Mouse (Mus musculus) erythroid progenitor cell, adult 5-6 weeks (primary cell): ENCODE data around the gene Muc1. TPM values are rescaled to one million over a fixed set of nuclear protein-coding genes. Genes with fewer than 3 reads are reported as not detected.
A peak's percentile ranks its signal among the peaks of the same experiment; 100 is the strongest.

Experiments
- ATAC-seq: replicated peaks from 2 replicates; pipeline ENCODE4 v1.8.0; 2016; ENCODE audit warnings: moderate number of reproducible peaks, mild to moderate bottlenecking, moderate TSS enrichment, inconsistent platforms; ENCODE audit not compliant: poor library complexity, low FRiP score, severe bottlenecking
- total RNA-seq, 2 experiments: library from RNA; stranded (forward) in 1 of 2; stranded (reverse) in 1 of 2; fragments of 150-400 nt in 1 of 2; fragments of 186-747, 209-891 nt in 1 of 2; gene quantifications; 2 replicates each; pipeline versions ENCODE4 v1.2.3 to v1.2.4; 2015 to 2017; ENCODE audit warnings: low replicate concordance in 2 of 2

The Muc1 gene
- total RNA-seq, 2 experiments from 2014 or later = not detected

DNA sequence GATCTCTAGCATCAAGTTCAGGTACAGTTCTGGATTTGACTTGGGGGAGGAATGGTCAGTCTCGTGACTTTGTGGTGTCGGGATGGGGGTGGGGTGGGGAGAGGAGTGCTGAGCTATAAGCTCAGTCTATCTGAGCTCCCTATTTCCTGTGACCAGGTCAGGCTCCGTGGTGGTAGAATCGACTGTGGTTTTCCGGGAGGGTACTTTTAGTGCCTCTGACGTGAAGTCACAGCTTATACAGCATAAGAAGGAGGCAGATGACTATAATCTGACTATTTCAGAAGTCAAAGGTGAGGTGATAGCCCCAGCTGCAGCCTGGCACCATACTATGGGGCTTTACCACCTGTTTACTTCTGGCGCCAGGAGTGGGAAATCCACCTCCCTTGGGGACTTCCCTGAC is 2.5 kb downstream of the Muc1 start:
- no peak for ATAC-seq

GRCm38 (mm10) chr3:89231772-89232275 is 3.0 kb downstream of the Muc1 start:
- ATAC-seq = no peak

DNA sequence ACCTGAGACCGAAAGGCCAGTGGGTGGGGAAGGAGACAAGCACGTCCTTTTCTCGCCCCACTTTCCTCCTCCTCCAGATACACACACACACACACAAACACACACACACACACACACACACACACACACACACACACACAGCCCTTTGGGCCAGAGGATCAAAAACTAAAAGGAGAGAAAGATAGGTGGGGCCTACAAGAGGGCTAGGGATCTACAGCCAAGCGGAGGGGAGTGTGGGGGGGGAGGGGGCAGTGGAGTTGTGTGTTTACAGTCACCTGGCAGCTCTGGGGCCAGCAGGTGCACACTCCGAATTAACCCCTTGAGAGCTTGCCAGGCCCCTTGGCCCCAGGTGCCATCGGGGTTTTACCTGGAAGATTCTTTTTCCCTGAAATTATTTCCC is 3.8 kb downstream of the Muc1 start:
- ATAC-seq = no peak

DNA sequence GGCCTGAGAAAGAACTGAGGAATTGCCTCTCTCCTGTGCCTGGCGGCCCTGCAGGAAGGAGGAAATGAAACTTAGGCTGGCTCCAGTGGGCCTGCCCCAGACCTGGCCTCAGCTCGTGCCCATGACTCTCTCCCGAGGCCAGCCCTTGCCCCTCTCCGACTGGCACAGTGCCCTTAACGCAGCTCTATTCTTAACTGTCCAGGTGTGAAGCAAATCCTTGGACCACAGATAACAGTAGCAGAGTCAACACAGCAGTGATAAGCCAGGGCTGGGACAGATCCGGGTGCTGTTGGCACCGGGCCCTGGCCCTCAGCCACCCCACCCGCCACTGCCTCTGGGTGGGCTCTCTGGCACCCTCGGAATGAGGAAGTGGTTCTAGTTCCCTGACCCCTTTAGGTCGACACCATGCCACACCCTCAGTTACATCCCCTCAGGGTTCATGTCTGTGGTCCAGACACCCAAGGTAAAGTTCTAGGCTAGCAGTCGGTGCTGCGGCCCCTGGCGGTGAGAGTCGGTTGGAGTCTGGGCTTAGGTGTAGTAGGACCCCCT is 4.8 kb downstream of the Muc1 start:
- ATAC-seq = no peak

DNA sequence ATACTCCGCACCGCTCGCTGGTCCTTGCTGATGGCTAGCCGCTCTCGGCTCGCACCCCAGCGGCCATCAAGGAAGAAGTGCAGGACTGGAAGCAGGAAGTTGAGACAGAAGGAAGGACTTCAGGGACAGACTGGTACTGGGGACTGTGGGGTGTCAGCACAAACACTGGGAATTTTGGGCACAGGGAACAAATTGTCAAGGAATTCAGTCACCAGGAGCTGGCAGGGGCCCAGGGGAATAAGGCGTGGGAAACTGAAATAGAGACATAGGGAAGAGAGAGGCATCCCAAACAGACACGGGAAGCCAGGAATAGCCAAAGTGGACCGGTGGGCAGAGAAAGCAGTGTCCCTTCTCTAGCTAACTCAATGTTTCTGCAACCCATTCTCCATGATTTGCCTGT is 7.7 kb downstream of the Muc1 start:
- ATAC-seq = no peak

- no peak for ATAC-seq
Measured at GRCm38 (mm10) chr3:89237682-89238081, 8.8 kb downstream of the Muc1 start.

GRCm38 (mm10) chr3:89238494-89238893 is 9.6 kb downstream of the Muc1 start:
- ATAC-seq = no peak

- ATAC-seq = no peak
Measured at GRCm38 (mm10) chr3:89242331-89242895, 13.6 kb downstream of the Muc1 start.

DNA sequence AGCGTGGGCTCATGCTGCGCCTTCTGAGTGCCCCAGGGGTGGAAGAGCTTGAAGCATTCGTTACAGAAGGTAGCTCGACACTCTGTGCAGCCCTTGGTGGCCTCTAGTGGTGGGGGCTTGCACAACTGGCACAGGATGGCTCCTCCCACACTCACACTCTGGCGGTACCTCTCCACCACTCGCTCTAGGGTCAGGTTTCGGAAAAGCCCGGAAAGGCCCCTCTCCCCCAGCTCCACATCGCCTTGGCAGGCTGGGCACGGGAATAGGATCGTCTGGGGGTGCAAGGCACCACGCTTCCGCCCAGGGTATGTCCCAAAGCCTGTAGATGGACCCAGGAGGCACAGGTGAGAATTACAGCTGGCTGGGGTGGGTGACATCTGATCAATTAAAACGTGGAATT is 14.8 kb downstream of the Muc1 start:
- ATAC-seq = no peak

DNA sequence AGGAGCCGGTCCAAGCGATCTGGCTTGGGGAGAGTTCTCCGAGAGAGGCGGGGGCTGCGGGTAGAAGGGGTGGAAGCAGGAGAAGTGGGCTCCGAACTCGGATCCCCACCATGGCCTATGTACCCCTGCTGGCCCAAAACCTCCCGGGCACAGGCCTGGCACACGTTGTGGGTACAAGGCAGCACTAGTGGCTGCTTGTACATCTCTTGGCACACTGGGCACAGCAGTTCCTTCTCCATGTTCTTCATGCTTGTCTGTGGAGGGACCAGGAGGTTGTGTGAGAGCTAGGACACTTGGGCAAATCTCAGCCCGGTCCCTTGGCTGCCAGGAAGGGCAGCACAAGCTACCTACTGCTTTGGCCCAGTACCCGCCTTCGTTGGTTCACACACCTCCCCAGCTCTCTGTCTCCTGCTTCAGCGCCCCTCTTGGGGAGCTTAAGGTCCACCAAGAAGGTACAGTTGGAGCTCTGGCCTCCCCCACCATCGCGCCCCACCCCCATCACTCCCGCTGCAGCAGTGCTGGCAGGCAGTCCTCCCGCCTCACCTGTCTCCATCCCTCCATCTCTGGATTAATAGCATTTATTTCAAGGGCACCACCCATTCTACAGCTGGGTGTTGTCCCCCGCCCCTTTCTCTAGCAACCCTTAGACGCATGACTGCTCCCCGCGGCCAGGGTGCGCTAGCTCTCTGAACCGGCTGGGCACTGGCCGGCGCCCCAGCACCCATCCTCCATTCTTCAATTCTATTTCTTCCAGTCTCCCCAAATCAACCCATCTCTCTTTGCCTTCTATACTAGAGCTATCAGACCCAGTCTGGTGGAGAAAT is 15.5 kb downstream of the Muc1 start:
- no peak for ATAC-seq

DNA sequence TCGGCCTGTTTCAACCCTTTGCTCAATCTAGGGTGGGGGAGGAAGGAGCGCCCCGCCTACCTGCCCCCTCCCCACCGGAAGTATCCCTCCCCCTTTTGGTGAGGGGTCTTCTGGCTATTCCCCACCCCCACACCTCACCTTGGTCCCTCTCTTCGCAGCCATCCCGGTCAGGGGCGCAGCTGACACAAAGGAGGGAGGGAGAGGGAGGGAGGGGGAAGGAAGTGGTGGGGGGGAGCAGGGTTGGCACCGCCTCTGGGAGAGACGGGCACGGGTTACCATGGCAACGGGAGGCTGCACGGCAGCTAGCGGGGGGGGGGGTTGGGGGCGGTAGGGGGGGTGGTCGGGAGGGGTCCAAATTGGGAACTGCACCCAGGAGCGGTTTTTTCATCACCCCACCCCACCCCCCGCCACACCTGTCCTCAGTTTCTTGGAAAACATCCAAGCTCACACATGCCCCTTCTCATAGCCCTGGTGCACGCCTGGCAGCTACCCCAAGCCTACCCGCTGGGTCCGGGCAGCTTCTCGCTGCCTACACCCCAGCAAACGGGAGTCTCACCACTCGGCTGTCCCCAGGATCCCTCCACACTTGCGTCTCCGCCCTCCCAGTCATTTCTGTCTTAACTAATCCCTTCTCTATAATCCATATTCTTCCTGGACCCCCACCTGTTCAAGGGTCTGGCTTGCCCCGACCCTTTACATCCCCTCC is 16.3 kb downstream of the Muc1 start:
- ATAC-seq = no peak

DNA sequence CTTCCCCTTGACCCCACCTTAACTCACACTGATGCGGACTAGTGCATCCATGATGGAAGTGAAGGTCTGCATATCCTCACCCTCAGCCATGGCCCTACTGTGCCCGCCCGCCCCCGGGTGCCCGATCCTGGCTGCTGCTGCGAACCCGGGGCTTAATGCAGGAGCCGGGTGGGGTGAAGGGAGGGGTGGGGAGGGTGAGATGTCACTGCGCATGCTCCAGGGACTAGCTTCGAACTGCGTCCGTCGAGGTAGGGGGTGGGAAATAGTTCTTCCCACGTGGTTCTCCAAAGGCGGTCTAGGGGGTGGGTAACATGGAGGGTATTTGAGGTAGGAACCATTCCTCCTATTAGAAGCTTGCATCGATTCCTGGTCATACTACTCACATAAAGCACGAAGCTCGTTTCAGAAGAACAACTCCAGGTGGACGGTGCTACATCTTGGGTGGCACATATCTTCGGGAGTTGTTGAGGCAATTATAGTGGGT is 16.9 kb downstream of the Muc1 start, which contains the start of gene Krtcap2:
Gene Krtcap2 (plus strand): TSS at position 279 of the 484 bp plus-strand sequence.
- no peak for ATAC-seq

DNA sequence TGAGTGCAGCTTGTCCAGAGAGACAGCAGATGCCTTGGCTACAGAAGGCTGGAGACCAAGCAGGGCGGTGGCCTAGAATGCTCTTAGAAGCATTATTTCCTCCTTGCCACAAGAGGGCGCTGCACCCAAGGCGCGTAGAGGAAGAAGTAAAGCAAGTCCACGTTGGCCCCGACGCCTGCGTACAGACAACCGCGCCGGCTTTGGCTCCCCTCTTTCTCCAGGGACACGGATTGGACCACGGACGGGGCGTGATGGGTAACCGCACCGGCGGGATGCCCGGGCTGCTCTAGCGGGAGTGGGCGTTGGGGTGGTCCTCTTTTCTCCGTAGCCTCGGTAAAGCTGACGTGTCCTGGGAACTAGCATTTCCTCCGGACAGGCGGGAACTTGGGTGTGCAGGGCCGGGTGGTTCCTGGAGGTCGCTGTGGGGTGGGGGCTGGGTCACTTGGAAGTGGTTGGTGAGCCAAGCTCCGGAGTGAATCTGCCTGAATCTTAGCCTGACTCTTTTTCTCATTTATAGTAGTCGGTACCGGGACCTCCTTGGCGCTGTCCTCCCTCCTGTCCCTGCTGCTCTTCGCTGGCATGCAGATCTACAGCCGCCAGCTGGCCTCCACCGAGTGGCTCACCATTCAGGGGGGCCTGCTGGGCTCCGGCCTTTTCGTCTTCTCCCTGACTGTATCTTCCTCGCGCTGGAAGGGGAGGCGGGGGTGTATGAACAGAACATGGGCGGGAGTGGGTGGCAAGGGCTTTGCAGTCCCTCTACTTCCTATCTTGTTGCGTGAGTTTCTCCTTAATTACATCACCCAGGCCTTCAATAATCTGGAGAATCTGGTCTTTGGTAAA is 17.6 kb downstream of the Muc1 start, which contains the start of gene Trim46:
Gene Trim46 (minus strand): TSS at position 49 of the 840 bp plus-strand sequence.
- ATAC-seq = peak; percentile 87

DNA sequence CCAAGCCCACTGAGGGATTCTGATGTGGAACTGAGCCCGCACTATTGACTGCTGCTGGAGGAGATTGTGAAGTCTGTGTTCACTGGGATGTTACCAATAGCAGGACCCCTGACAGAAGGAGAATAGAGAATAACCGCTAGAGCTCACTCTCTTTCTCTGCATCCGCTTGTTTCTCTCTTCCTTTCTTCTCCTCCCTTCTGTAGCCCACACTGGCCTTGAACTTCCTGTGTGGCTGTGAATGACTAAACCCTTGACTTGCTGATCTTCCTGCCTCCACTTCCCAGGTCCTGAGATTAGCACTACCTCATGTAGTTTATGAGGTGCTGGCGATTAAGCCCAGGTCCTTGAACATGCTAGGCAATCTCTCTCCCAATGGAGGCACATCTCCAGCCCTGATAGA is 18.6 kb downstream of the Muc1 start:
- no peak for ATAC-seq

DNA sequence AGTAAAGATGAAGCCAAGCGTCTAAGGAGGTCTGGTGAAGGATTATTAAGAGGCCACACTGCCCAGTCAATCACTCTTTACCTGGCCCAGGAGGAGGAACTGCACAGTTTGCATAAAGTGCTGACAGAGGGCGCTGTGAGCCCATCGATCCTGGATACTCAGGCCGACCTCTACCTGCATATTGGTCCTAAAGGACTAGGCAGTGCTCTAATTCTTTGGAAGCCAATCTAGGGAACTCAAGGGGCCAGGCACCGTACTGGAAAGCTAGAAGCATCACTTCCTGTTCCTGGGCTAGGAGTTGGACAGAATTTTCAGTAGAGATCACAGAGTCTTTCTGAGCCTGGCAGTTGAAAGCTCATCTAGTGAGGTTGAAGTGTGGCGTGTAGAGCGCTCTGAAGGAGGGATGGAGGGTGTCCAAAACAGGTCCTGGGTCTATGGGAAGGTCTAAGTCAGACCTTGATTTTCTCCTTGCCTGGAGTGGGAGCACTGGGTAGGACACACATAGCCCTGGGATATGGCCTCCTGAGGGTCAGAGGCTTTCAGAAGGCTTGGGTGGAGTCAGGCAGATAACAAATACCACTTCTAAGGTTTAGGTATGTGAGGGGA is 21.7 kb downstream of the Muc1 start:
- ATAC-seq = 0 out of 2 replicates have a peak, but pooled peaks have one; percentile 16

- no peak for ATAC-seq
Measured at GRCm38 (mm10) chr3:89251365-89251895, 22.6 kb downstream of the Muc1 start.

DNA sequence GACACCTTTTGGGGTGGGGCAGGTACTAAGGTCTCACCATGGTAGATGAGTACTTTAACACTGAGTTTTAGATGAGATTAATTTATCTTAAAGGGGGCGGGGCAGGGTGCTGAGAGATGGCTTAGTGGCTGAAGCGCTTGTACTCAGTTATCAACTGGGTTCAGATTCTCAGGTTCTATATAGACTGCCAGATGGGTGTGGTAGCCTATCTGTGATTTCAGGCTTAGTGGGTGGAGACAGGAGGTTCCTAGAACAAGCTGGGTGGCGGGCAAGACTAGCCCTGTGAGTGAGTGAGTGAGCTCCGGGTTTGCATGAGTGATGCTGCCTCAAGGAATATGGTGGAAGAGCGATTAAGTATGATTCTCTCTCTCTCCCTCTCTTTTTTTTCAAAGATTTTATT is 26.1 kb downstream of the Muc1 start:
- ATAC-seq = no peak

- no peak for ATAC-seq
Measured at GRCm38 (mm10) chr3:89256177-89256576, 27.3 kb downstream of the Muc1 start.

DNA sequence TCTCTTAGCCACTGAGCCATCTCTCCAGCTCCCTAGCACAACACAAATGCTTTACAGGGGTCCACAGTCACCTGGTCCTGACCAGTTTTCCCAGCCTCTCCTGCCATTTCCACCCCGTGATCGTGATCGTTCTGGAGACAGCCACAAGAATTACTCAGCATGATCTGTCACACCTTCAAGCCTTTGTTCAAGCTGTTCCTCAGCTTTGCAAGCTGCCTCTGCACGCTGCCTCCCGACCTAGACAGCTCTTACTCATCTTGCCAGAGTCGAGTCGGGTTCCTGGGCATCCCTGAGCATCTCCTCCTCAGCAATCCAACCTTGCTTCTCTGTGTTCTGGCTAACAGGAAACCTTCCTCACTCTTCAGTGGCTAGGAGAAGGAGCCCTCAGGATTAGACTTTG is 30.2 kb downstream of the Muc1 start, which contains the start of gene Dpm3:
Gene Dpm3 (plus strand): TSS at position 283 of the 400 bp plus-strand sequence.
- no peak for ATAC-seq
